Mouse (Mus musculus) kidney, postnatal 25 days (tissue): ENCODE results near the gene Gclc.

Experiments
- DNase-seq, 2 experiments: peaks; one replicate each; pipeline ENCODE4 v3.0.0; 2021; ENCODE audit warnings: mixed read lengths in 2 of 2

Gene Gclc

DNA sequence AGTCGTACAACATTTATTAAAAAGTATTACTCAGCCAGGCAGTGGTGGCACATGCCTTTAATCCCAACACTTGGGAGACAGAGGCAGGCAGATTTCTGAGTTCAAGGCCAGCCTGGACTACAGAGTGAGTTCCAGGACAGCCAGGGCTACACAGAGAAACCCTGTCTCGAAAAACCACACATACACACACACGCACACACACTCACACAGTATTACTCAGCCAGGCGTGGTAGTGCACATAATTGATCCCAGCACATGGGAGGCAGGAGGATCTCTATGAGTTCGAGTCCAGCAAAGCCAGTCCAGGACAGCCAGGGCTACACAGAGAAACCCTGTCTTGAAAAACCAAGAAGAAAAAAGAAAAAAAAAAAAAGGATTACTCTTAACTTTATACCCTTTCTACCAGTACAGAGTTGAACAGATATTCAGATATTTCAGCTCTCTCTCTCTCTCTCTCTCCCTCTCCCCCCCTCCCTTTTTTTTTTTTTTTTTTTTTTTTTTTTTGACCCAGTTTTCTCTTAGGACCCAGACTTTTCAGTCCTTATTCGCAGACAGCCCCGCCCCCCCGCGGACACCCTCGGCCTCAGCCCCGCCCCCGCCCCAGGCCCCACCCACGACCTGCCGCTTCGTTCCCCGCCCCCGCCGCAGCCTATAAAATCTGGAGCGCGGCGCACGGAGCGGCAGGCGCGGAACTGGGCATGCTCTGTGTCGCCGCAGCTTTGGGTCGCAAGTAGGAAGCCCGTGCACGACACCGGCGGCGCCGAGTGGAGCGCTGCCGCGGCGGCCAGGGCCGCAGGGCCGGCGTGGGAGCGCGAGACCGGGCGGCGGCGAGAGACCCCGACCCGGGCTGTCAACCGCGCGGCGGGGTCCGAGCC is at the start of gene Gclc:
TSS of gene Gclc (plus strand) at position 683 of the 875 bp plus-strand sequence.
- DNase-seq = peak; percentile 95 to 96

DNA sequence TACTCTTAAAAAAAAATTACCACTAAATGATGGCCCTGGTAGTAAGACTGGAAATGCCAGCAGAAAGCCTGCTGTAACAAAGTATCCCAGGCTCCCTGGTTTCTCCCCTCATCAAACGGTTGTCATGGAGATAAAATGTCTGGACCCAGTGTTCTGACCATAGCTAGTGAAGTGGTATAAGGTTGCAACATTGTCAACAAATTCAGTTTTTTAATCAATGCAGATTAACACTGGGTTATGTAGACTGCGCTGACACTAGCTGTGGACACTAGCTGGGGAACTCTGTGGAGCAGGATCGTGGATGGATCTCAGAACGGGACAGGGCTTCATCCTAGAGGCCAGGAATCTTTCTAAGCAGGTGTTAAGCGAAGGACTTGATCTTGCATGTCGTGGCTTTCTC is 47.8 kb upstream of the Gclc start:
- DNase-seq = no peak

DNA sequence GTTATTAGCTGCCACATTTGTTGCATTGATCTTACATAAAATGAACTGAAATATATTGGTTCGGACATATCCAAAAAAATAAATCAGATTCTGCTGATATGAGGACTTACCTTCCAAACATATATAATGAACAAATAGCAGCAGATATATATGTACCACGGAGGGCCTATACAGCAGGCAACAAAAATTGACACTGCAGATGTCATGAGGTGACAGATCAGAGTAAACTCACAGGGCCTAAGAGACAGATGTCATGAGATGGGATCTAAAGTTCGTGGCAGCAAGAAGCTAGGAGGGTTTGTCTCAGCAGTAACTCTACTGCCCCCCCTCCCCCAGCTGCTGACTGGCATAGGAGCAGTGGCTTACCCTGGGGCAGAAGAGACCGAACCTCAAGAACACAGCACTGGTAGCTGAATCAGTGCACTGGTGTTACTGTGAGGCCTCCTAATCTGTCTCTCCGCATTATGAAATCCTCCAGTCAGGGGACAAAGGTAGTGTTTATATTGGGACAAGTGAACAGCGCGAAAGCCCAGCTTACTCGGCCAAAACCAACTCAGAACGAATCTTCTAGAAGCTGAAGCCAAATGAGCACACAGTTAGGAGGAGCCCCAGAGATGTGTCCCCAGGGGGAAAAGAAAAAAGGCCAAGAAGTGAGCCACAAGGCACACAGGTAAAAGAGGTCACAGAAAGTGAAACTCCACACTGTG is 46.7 kb upstream of the Gclc start:
- no peak for DNase-seq

DNA sequence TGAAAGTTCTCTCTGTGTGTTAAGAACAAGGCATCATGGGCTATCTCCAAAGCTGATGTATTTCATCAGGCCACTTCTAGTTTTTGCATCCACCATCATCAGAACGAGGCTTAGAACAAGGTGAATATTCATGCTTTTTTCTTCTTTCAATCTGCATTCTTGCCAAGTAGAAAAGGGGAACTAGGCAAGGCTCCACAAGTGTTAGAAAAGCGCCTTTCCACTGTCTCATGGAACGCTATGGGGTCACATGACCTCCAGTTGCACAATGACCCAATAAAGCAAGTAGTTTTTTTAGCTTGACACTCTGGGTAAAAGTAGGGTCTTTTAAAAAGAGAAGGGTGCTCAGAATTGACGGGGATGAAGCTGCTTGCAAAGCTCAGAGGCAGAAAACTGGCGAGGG is 45.4 kb upstream of the Gclc start:
- no peak for DNase-seq

DNA sequence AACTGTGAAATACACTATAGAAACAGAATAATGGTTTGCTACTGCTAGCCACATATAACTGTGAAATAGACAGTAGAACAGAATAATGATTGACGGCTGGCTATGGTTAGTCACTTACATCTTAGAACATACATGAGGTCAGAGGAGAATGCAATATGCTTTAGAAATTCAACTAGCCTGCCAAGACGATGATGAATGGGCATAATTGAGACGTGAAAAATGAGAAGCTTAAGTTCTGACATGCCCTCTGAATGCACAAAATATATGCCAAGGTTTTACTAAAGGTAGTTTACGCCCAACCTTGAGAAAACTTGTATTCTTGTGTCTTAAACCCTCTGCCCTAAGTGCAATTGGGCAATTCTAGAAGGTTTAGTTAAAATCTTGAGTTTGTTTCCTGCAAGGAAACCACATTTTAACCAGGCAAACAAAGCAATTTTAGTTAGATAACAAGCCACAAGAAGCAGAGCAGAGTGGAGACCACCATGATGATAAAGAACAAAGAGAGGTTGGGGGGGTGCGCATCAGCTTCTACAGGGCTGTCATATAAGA is 43.2 kb upstream of the Gclc start:
- DNase-seq = no peak

DNA sequence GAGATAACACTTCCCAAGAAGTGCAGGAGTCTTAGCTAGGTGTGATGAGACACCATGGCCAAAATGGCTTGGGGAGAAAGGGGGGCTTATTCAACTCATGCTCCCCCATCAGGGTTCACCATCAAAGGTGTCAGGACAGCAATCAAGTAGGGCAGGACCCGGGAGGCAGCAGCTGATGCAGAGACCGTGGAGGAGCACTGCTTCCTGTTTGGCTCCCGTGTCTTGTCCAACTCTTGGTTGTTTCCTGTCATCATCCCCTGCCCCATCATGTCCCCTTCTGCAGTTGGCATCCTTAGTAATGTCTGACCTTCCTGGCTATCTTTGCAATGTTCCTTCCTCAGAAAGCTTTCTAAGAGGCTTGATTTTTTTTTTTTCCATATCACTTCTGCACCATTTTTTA is 41.5 kb upstream of the Gclc start:
- DNase-seq = no peak

DNA sequence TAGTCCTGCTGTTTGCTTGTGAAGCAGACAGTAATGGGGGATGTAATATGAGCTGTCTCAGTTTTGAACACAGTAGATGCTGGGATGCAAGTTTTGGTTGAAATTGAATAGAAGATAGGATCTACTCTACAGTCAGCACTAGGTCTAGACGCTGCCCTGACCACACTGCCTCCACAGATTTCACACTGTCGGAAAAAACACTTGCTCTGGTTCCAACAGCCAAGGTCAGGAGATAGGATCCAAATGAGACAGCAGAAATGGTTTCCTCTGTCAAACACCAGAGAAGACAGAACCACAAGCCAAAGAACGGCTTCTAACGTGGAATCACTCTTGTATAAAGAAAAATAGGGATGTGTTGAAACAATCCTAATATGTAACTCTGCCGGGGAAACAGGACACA is 41.0 kb upstream of the Gclc start:
- no peak for DNase-seq

DNA sequence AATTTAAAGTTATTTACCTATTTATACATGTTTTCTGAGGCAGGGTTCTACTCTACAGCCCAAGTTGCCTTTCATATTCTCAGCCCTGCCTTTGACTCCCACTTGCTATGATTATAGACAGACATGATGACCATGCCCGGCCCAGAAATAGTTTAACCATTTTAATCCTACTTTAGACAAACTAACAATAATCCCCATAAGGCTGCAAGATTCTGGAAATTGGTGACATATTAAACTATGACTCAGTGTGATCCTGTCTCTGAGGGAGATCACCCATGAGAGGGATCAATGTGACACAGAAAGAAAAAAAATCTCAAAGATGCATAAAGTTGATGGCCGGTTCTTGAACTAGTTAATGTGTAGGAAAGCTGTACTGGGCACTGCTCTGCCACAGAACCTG is 39.1 kb upstream of the Gclc start:
- no peak for DNase-seq

DNA sequence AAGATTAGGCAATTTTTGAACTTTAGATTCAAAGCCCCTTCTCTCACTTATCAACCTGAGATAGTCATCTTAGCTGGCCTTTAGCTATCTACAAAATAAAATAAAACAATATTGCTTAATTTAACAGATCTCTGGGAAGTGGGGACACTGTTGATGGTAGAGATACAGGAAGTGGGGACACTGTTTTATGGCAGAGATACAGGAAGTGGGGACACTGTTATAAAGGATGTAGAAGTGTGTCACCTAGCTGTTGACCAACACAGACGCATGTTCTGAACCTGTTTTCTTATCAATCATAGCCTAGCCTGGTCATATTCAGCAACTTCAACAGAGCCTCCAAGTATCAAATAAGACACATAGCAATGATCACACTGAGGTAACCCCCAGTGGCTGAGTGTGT is 38.3 kb upstream of the Gclc start:
- DNase-seq = no peak

DNA sequence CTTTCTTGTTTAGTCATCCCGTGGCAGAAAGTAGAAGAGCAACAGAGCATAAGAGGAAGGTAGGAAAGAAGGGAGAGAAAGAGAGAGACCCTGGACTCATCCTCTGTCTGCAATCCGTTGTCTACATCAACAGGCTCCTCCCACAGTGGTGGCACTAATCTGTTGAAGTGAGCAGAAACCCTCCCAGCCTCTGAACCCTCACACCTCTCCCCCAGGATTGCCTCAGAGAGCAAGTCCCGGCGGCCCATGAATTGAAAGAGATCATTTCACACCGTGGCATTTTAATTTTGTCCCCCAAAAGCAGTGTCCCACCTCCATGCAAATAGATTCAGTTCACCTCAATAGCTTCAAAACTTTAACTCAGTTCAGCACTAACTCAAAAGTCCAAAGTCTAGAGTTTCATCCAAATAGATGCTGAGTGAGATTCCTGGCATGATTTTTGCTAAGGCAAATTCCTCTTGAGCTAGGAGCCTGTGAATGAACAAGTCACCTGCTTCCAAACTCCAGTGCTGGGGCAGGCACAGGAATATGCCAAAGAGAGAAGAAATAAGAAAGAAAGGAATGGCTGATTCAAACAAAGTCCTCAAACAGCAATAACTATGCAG is 36.4 kb upstream of the Gclc start:
- peak; percentile 49 to 69 for DNase-seq

DNA sequence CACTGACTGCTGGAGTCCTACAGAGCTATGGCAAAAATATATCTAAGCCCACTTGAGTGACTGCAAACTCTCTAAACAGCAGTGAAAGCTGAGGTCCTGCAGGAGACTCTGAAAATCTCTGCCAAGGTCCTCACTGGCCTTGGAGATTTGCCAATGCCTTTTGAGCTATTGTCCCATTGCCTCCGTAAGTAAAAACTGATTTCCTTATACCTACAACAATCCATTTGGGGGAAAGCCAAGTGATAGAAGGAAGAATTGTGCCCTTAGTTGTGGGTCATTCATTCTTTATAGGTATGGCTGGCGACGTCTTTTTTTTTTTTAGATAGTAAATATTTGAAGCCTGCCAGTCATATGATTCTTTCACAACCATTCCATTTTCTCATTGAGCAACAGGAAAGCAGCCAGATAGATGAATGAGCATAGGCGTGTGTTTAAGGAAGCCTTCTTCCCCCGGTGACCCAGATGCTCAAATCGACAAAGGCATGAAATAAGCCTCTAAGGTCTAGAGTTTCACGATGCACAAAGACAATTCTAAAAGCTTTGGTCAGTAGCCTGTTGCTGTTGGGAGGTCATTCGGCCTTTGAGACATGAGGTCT is 35.4 kb upstream of the Gclc start:
- peak in 1 of 2 experiments; percentile 48 for DNase-seq

DNA sequence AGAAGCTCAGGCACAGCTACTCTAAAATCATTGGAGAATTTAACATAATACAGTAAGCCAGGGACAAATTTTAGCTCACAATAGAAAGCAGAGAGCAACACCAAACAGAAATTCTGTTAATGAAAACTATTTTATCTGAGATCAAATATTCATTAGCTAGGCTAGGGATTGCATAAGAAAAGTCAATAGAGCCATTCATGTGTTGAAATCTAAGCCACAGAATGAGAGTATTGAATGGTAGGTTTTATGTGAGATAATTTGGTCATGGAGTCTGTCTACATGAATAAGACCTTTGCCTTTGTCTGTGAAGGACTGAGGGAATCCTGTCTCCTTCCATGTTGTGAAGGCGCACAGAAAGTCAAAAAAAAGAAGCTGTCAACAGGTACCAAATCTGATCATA is 34.7 kb upstream of the Gclc start:
- no peak for DNase-seq

DNA sequence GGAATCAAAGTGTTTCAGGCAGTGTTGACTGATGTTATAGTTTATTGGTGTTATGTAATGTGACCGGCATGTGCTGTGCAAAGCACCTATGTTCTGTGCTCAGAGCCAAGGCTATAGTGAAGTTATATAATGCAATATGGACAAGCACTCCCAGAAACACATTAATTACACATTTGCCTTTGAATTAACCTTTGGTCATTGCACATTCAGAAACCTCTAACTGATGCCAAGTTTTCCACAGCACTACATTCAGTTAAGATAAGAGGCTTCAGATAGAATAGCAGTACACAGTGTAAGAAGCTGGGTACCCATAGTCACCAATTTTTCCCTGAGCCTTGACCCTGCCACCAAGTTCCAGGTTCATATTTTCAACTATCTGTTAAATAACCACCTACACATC is 32.0 kb upstream of the Gclc start:
- no peak for DNase-seq

DNA sequence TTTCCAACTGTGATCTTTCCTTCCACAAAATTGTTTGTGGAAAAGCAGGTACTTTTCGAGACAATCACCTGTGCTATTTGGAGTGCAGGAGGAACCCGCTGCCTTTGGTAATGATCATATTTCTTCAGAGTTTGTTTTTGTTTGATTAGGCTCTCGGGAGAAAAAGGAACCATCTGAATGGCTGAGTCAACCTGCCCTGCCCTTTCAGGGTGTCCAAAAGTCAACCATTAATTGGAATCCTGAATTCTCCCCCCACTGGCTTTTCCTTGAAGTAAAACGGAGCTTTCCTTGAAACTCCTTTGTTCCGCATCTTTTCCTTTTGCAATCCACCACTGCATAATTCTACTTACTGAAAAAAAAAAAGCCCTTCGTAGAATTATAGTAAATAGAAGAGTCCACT is 30.1 kb upstream of the Gclc start:
- no peak for DNase-seq

DNA sequence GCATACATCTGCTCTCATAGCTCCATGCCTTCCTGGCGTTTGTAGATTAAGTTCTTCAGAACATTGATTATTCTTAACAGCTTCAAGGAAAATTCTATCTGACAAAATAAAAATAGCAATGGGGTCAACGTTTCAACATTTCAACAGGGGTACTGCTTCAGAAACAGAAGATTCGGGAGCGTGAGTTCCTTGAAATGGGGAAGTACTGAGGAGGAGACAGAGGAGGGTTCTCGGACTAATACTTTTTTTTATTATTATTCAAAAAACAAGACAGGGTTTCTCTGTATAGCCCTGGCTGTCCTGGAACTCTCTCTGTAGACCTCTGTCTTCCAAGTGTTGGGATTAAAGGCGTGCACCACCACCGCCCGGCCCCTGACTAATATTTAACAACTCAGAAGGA is 28.9 kb upstream of the Gclc start:
- no peak for DNase-seq

DNA sequence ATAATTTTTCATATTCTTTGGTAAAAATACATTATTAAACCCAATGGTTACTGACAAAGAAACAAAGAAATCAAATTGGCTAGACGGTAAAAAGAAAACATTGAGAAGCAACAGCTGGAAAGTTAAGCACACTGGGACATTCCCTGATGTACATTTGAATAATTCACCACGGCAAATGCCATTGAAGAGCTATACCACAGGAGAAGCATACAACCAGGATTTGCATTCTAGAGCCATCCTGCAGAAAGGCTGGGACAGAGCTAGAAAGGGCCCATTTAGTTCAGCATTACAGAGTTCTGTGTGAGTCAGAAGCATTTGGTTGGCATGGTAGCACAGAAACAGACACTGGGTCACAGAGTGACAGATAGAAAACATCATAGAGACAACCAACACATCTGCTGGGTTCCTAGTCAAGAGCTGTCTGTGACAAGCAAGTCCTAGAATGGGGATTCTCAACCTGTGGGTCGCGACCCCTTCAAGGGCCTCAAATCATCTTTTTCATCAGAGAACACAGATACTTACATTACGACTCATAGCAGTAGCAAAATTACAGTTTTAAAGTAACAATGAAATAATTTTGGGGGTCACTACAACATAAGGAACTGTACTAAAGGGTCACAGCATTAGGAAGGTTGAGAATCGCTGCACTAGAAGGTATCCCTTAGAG is 28.2 kb upstream of the Gclc start:
- no peak for DNase-seq

DNA sequence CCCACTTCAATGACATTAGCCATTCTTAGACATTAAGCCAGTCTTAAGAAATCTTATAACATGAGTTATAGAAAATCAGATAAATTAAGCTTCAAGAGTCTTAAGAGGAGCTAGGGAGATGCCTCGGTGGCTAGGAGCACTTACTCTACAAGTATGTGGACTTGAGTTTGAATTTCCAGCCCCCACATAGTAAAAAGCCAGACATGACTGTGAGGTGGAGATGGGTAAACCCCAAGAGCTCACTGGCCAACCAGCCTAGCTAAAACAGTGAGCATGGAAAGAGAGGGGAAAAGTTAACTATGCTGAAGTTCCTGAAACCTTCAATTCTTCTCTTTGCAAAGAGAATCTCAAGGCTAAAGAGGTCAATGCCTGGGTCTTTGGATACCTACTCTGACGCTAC is 27.3 kb upstream of the Gclc start:
- no peak for DNase-seq

DNA sequence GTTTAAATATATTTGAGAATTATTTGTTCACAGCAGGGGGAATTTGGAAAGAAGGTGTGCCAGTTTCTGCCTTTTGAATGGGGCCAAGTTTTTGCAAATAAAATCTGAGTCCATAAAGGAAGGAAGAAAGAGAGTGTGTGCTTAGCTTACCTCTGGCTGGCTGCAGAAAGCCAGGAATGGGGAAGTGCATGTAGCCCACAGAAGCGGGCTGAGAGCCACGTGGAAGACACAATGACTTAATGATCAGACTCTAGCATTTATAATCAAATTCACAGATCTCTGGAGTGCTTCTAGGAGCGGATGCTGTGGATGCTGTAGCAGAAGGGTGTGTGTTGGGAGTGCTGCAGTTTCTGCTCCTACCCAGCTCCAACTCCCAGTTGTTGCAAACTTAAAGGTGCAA is 22.3 kb upstream of the Gclc start:
- DNase-seq = no peak

DNA sequence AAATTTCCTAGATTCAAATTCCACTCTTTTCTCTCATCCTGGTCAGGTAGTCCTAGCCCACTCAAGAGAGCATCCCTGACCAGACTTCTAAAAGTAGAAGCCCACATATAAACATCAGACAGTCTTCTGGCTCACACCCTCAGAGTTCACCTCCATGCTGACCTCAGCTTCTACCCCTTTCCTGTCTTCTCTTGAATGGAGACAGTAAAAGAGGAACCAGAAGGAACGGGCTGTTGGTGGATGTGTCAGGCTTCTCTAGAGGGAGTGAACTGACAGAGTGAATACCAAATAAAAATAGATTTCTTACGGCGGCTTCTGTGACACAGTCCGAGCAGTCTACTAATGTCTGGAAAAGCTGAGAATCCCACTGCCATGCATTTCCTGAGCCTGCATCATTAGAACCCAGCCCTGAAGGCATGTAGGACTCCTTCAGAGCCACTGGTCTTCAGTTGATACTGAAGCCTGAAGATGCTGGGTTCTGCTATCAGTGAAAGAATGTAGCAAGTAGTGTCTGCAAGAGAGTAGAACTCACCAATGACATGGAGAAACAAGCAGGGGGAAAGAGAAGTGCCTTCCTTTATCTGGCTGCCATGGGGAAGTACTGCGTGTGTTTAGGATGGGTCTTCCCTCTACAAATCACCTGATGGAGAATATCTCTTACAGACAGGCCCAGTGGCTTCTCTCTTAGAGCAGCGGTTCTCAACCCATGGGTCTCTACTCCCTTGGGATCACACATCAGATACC is 16.9 kb upstream of the Gclc start:
- no peak for DNase-seq

DNA sequence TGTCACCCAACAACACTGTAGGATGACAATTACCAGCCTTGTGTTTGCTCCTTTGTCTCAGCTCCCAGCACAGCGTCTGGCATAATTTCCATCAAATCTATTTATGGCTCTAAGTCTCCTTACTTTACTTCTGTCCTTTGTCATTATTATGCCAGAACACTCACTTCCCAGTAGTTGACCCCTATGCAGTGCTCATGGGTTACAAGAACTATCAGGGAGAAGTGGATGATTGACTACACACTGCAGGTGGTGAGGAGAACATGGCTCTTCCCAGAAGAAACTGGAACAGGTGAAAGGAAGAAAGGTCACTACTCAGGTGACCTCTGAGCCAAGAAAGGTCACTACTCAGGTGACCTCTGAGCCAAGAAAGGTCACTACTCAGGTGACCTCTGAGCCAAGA is 12.9 kb upstream of the Gclc start:
- no peak for DNase-seq

DNA sequence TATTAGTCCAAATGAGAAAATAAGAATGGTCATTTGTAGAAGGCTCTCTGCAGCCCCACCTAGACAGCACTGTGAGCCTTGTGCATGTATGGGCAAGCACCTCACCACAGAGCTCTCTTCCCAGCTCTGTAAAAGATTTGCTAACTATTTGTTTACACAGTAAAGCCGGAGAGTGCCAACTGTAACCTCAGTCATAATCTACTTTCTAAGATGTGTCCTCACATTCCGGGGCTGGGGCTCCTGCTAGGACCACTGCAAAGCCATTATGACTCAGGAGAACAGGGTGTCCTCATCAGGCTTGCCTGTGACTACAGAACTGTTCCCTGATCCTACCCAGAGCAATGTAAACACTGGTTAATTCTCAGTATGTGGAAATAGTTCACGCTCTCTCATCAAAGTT is 9.5 kb upstream of the Gclc start:
- DNase-seq = peak in 1 of 2 experiments; percentile 64

DNA sequence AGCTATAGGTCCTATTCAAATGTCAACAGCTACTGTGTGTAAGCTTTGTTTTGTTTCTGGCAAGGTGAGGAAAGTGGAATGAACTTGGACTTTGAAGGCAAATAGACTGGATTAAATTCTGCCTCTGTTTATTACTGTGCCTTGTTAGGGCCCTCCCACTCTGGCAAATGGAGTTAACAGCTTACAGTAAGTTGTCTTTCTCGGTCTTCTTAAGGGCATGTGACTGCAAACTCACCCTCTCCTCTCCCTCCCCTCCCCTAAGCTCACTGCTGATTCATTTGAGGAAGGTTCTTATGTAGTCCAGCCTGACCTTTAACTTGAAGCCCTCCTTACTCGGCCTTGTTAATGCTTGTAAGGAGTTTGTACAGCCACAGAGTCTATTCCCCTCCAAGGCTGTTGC is 8.0 kb upstream of the Gclc start:
- no peak for DNase-seq
